Mouse (Mus musculus): ENCODE data around the gene Crat. TPM values are rescaled to one million over a fixed set of nuclear protein-coding genes. Genes with fewer than 3 reads are reported as not detected.
A peak's percentile ranks its signal among the peaks of the same experiment; 100 is the strongest.
"Not testable (repeated sequence)": the region's sequence is repeated elsewhere in the genome, so short reads cannot be mapped to it uniquely, and the experiment has no call there.

Gene Crat
- polyA plus RNA-seq, 1 experiment from 2014 or later: 23.9 TPM

- no peak for ATAC-seq (ENCODE audit: insufficient number of reproducible peaks, low FRiP score, low TSS enrichment, low read depth)
- WGBS: 84% methylated on average over 4 of the region's 4 CpGs
- Histone ChIP-seq H3K36me3 (peaks cover 56% of the 10 kb centered on the region), H3K27me3 (no peaks in the 10 kb centered on the region), H3K9ac (no peak overlapping the region; the same call in 1 of the 2 replicates), H3K4me1 (peaks cover 35% of the 10 kb centered on the region), H3K4me2 (no peak overlapping the region), H3K9me3 (no peaks in the 10 kb centered on the region), H3K27ac (no peak overlapping the region), H3K4me3 (no peak overlapping the region)
Observed at GRCm38 (mm10) chr2:30437791-30438190, 22.2 kb upstream of the Crat start.

GRCm38 (mm10) chr2:30436809-30437208 lies 21.2 kb upstream of the Crat start:
- Histone ChIP-seq H3K9ac (no peak overlapping the region), H3K9me3 (no peaks in the 10 kb centered on the region), H3K27ac (no peak overlapping the region), H3K27me3 (no peaks in the 10 kb centered on the region), H3K36me3 (peaks cover 66% of the 10 kb centered on the region), H3K4me1 (peaks cover 25% of the 10 kb centered on the region), H3K4me2 (no peak overlapping the region), H3K4me3 (no peak overlapping the region)
- 70% methylated on average over 4 of the region's 4 CpGs for WGBS
- ATAC-seq (ENCODE audit: insufficient number of reproducible peaks, low FRiP score, low TSS enrichment, low read depth): no peak

GRCm38 (mm10) chr2:30436156-30436545 lies 20.5 kb upstream of the Crat start:
- Histone ChIP-seq H3K4me3 (no peak overlapping the region), H3K27ac (no peak overlapping the region), H3K27me3 (no peaks in the 10 kb centered on the region), H3K9me3 (no peaks in the 10 kb centered on the region), H3K9ac (no peak overlapping the region), H3K4me2 (no peak overlapping the region), H3K36me3 (peaks cover 72% of the 10 kb centered on the region), H3K4me1 (peaks cover 19% of the 10 kb centered on the region)
- WGBS: 79% methylated on average over 5 of the region's 5 CpGs
- ATAC-seq (ENCODE audit: insufficient number of reproducible peaks, low FRiP score, low TSS enrichment, low read depth): no peak

- 55% methylated on average over 5 of the region's 5 CpGs for WGBS
- H3K4me1 ChIP-seq: peaks cover 13% of the 10 kb centered on the region
- peaks cover 78% of the 10 kb centered on the region for H3K36me3 ChIP-seq
- 0 out of 2 replicates have a peak, but pooled peaks have one; percentile 36 for ATAC-seq (ENCODE audit: insufficient number of reproducible peaks, low FRiP score, low TSS enrichment, low read depth)
- no peak overlapping the region for H3K27ac ChIP-seq
- no peak overlapping the region for H3K4me2 ChIP-seq
- no peaks in the 10 kb centered on the region for H3K27me3 ChIP-seq
- H3K9ac ChIP-seq: no peak overlapping the region
- H3K4me3 ChIP-seq: no peak overlapping the region
- no peaks in the 10 kb centered on the region for H3K9me3 ChIP-seq
Observed at GRCm38 (mm10) chr2:30435326-30436155, 19.9 kb upstream of the Crat start.

- Histone ChIP-seq H3K27me3 (no peaks in the 10 kb centered on the region), H3K27ac (no peak overlapping the region), H3K4me3 (no peak overlapping the region), H3K9ac (no peak overlapping the region), H3K4me1 (no peaks in the 10 kb centered on the region), H3K36me3 (peaks cover 81% of the 10 kb centered on the region), H3K4me2 (no peak overlapping the region), H3K9me3 (no peaks in the 10 kb centered on the region)
- ATAC-seq (ENCODE audit: insufficient number of reproducible peaks, low FRiP score, low TSS enrichment, low read depth): no peak
Observed at GRCm38 (mm10) chr2:30429156-30429555, 13.5 kb upstream of the Crat start.

GRCm38 (mm10) chr2:30421432-30421831 lies 5.8 kb upstream of the Crat start:
- Histone ChIP-seq H3K9me3 (no peaks in the 10 kb centered on the region), H3K9ac (no peak overlapping the region), H3K4me3 (no peak overlapping the region), H3K27me3 (no peaks in the 10 kb centered on the region), H3K36me3 (peaks cover 6% of the 10 kb centered on the region), H3K4me1 (peaks cover 36% of the 10 kb centered on the region), H3K4me2 (no peak overlapping the region), H3K27ac (no peak overlapping the region)
- WGBS: 46% methylated on average over 4 of the region's 4 CpGs
- ATAC-seq (ENCODE audit: insufficient number of reproducible peaks, low FRiP score, low TSS enrichment, low read depth): no peak

- Histone ChIP-seq H3K9ac (0 out of 2 replicates have a peak overlapping the region, but pooled peaks have one; percentile 11), H3K27me3 (no peaks in the 10 kb centered on the region), H3K4me2 (peak overlapping the region; percentile 25), H3K27ac (peak overlapping the region; percentile 84), H3K36me3 (no peaks in the 10 kb centered on the region), H3K4me1 (peaks cover 47% of the 10 kb centered on the region), H3K4me3 (no peak overlapping the region; the same call in 1 of the 2 replicates), H3K9me3 (no peaks in the 10 kb centered on the region)
- ATAC-seq (ENCODE audit: insufficient number of reproducible peaks, low FRiP score, low TSS enrichment, low read depth): no peak
- 15% methylated on average over 10 of the region's 10 CpGs for WGBS
Observed at GRCm38 (mm10) chr2:30419112-30419511, 3.5 kb upstream of the Crat start.

- 55% methylated on average over 6 of the region's 6 CpGs for WGBS
- H3K27me3 ChIP-seq: no peaks in the 10 kb centered on the region
- no peaks in the 10 kb centered on the region for H3K9me3 ChIP-seq
- peaks cover 56% of the 10 kb centered on the region for H3K4me1 ChIP-seq
- no peak overlapping the region; the same call in 1 of the 2 replicates for H3K4me3 ChIP-seq
- no peaks in the 10 kb centered on the region for H3K36me3 ChIP-seq
- H3K4me2 ChIP-seq: peak overlapping the region; percentile 12; the same call in 1 of the 2 replicates
- peak overlapping the region; percentile 84 for H3K27ac ChIP-seq
- ATAC-seq (ENCODE audit: insufficient number of reproducible peaks, low FRiP score, low TSS enrichment, low read depth): no peak
- H3K9ac ChIP-seq: no peak overlapping the region
Observed at GRCm38 (mm10) chr2:30418259-30418658, 2.6 kb upstream of the Crat start.

- WGBS: 56% methylated on average over 5 of the region's 5 CpGs
- H3K27me3 ChIP-seq: no peaks in the 10 kb centered on the region
- H3K36me3 ChIP-seq: no peaks in the 10 kb centered on the region
- no peak for ATAC-seq (ENCODE audit: insufficient number of reproducible peaks, low FRiP score, low TSS enrichment, low read depth)
- no peak overlapping the region for H3K4me2 ChIP-seq
- no peak overlapping the region; the same call in 1 of the 2 replicates for H3K27ac ChIP-seq
- H3K9me3 ChIP-seq: no peaks in the 10 kb centered on the region
- H3K9ac ChIP-seq: no peak overlapping the region
- H3K4me3 ChIP-seq: no peak overlapping the region
- H3K4me1 ChIP-seq: peaks cover 59% of the 10 kb centered on the region
Observed at GRCm38 (mm10) chr2:30417595-30418165, 2.1 kb upstream of the Crat start.

GRCm38 (mm10) chr2:30417154-30417553 lies 1.5 kb upstream of the Crat start:
- ATAC-seq (ENCODE audit: insufficient number of reproducible peaks, low FRiP score, low TSS enrichment, low read depth): not testable (repeated sequence)

GRCm38 (mm10) chr2:30416649-30416965 lies 994 bp upstream of the Crat start:
- ATAC-seq (ENCODE audit: insufficient number of reproducible peaks, low FRiP score, low TSS enrichment, low read depth): no peak
- peaks cover 57% of the 10 kb centered on the region for H3K4me1 ChIP-seq

More at GRCm38 (mm10) chr2:30417154-30417553, 1.5 kb upstream of the Crat start:
- Histone ChIP-seq H3K4me3 (peak overlapping the region; percentile 87), H3K4me2 (peak overlapping the region; percentile 72), H3K27ac (peak overlapping the region; percentile 98; the same call in 1 of the 2 replicates), H3K4me1 (peaks cover 59% of the 10 kb centered on the region)
- not testable (repeated sequence) for H3K27me3 ChIP-seq, H3K36me3 ChIP-seq, H3K9ac ChIP-seq, H3K9me3 ChIP-seq
- 70% methylated on average over 6 of the region's 6 CpGs for WGBS

GRCm38 (mm10) chr2:30415936-30416648 lies 479 bp upstream of the Crat start, which contains the start of gene Ptpa:
Gene Ptpa (plus strand): TSS chr2:30416039.
- ATAC-seq (ENCODE audit: insufficient number of reproducible peaks, low FRiP score, low TSS enrichment, low read depth): peak; percentile 89
- Histone ChIP-seq H3K27me3 (no peaks in the 10 kb centered on the region), H3K4me3 (peak within 1 kb of the TSS; percentile 87), H3K4me1 (peaks cover 52% of the 10 kb centered on the region), H3K36me3 (no peaks in the 10 kb centered on the region), H3K27ac (peak within 1 kb of the TSS; percentile 98), H3K9ac (peak within 1 kb of the TSS; percentile 89), H3K4me2 (peak within 1 kb of the TSS; percentile 72), H3K9me3 (no peaks in the 10 kb centered on the region)
- under 1% methylated on average over 64 of the region's 67 CpGs for WGBS

More at GRCm38 (mm10) chr2:30416649-30416965, 994 bp upstream of the Crat start:
- Histone ChIP-seq H3K9me3 (no peaks in the 10 kb centered on the region), H3K9ac (peak overlapping the region; percentile 89), H3K27me3 (no peaks in the 10 kb centered on the region), H3K4me3 (peak overlapping the region; percentile 87), H3K27ac (peak overlapping the region; percentile 98), H3K36me3 (no peaks in the 10 kb centered on the region), H3K4me2 (peak overlapping the region; percentile 72)
- 0% methylated on average over 7 of the region's 7 CpGs for WGBS
